Mouse (Mus musculus) liver, adult 2 months (tissue): Measurements from ENCODE around the gene Trap1. TPM values are rescaled to one million over a fixed set of nuclear protein-coding genes. Genes with fewer than 3 reads are reported as not detected.
A peak's percentile ranks its signal among the peaks of the same experiment; 100 is the strongest.
"Not testable (repeated sequence)": the region's sequence is repeated elsewhere in the genome, so short reads cannot be mapped to it uniquely, and the experiment has no call there.

Experiments used
- DNase-seq: peaks from one replicate; pipeline ENCODE4 v3.0.0-alpha.2; 2011; ENCODE audit warnings: low read depth, low spot score; ENCODE audit errors: extremely low read depth
- H3K27ac ChIP-seq: fragments of 200-500 bp; replicated peaks from 2 replicates; pipeline ENCODE4 v1.5.1; 2012; ENCODE audit warnings: low read depth, mild to moderate bottlenecking, control low read depth, inconsistent platforms, low read length; ENCODE audit not compliant: insufficient read depth
- H3K27me3 ChIP-seq: fragments of 200-500 bp; 2 replicates; pipeline ENCODE4 v1.6.1; 2012; ENCODE audit warnings: mild to moderate bottlenecking, moderate library complexity, low read length, inconsistent platforms; ENCODE audit not compliant: control insufficient read depth, insufficient read depth
- H3K36me3 ChIP-seq: fragments of 200-500 bp; 2 replicates; pipeline ENCODE4 v1.6.1; 2012; ENCODE audit warnings: low read length, inconsistent platforms; ENCODE audit not compliant: control insufficient read depth, insufficient read depth
- H3K4me1 ChIP-seq: fragments of 200-500 bp; 2 replicates; pipeline ENCODE4 v1.6.1; 2011; ENCODE audit warnings: low read length; ENCODE audit not compliant: control insufficient read depth, insufficient read depth
- H3K4me3 ChIP-seq: fragments of 200-500 bp; 2 replicates; pipeline ENCODE4 v1.5.1; 2011; ENCODE audit warnings: low read depth, mild to moderate bottlenecking, control low read depth, low read length, moderate library complexity; ENCODE audit not compliant: insufficient read depth
- H3K79me2 ChIP-seq: fragments of 200-500 bp; 2 replicates; pipeline ENCODE4 v1.6.1; 2012; ENCODE audit warnings: inconsistent platforms, mild to moderate bottlenecking, low read length, moderate library complexity; ENCODE audit not compliant: control insufficient read depth, insufficient read depth
- H3K9ac ChIP-seq: fragments of 200-500 bp; 2 replicates; pipeline ENCODE4 v1.6.1; 2012; ENCODE audit warnings: low read depth, mild to moderate bottlenecking, control low read depth, inconsistent platforms, low read length
- CTCF ChIP-seq: fragments of 200-500 bp; IDR thresholded peaks from 2 replicates; pipeline ENCODE4 v1.5.1; 2011; ENCODE audit warnings: low read depth, low read length, control low read depth
- POLR2A ChIP-seq: fragments of 200-500 bp; IDR thresholded peaks from 2 replicates; pipeline ENCODE4 v1.6.1; 2011; ENCODE audit warnings: low read length, control low read depth; ENCODE audit not compliant: insufficient read depth; ENCODE audit errors: extremely low read depth
- WGBS: fragments of 180-500 bp; shearing (Covaris S2); methylation state at CpG from one replicate; pipeline ENCODE4 v1.1.7; 2018; 5-methylcytosine and 5-hydroxymethylcytosine counted together
- polyA plus RNA-seq: library from polyadenylated mRNA; depleted of rRNA; stranded (reverse); fragments of >200 nt; gene quantifications from 2 replicates; pipeline ENCODE4 v1.2.3, GENCODE M21; 2012
- total RNA-seq: library from RNA; depleted of rRNA; stranded (reverse); fragments of >200 nt; gene quantifications from 2 replicates; pipeline ENCODE4 v1.2.3, GENCODE M21; 2014

Trap1 gene
- total and polyA plus RNA-seq, 2 experiments: 151 to 179 TPM

DNA sequence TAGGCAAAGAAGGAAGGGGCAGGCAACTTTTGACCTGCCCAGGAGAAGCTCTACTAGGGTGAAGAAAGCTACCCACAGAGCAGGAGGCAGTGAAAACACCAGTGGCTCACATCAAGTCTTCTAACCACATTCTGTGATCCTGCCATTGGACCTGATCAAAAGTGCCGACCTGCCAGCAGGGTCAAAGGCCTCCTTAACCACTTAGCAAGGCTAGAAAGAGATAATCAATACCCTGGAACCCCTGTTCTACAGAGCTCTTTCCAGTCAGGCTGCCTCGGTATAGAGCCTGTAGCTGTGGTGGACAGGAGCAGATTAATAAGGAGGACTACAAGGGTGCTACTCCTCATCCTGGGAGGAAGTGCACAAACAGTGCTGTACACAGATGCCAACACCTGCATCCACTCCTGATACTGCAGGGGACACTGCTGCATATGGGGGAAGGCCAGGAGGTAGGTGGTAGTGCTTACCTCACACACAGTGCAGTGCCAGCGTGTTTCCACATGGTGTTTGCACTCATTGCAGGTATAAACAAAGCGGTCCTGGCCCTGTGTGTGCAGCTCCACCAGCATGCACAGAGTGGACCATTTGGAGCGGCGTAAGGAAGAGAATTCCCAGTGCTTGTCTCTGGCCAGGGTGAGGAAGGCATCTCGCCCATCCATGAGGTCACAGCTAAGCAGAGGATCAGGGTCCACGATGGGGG lies 9.7 kb upstream of the Trap1 start:
- peak overlapping the region; percentile 8; the same call in 1 of the 2 replicates for H3K27ac ChIP-seq
- no peak overlapping the region for H3K4me3 ChIP-seq
- H3K79me2 ChIP-seq: no peaks in the 10 kb centered on the region
- DNase-seq: peak; percentile 77
- peaks cover 35% of the 10 kb centered on the region for H3K36me3 ChIP-seq
- peaks cover 10% of the 10 kb centered on the region for H3K4me1 ChIP-seq
- H3K27me3 ChIP-seq: no peaks in the 10 kb centered on the region
- WGBS: 31% methylated on average over 8 of the region's 8 CpGs
- no peak for TF ChIP-seq POLR2A
- no peak for TF ChIP-seq CTCF
- H3K9ac ChIP-seq: no peak overlapping the region; the same call in 1 of the 2 replicates

DNA sequence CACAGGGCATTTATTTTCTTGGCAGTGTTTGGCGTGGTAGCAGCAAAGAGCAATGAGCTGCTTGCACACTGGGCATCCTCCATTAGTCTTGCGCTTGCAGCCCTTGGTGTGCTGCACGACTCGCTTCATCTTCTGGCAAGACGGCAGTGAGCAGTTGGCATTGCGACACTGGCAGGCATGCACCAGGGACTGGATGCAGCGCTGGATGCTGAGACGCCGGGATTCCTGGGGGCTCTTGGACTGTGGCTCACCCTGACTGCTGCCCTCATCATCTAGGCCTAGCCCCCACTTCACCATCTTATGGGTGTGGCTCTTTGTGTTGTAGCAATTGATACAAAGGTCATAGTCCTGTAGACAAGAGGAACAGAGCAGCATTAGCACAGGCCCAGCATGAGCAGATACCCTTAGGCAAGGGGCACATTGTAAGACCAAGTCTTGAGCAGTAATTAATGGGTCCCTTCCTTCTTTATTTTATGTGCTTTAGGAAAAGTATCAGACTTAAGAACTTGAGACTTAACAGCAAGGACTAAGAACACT lies 8.3 kb upstream of the Trap1 start:
- peaks cover 10% of the 10 kb centered on the region for H3K4me1 ChIP-seq
- 90% methylated on average over 9 of the region's 9 CpGs for WGBS
- H3K9ac ChIP-seq: no peak overlapping the region
- H3K36me3 ChIP-seq: peaks cover 21% of the 10 kb centered on the region
- H3K27ac ChIP-seq: no peak overlapping the region
- peak; percentile 15 for DNase-seq
- TF ChIP-seq POLR2A (no peak), CTCF (no peak)
- H3K4me3 ChIP-seq: no peak overlapping the region
- no peaks in the 10 kb centered on the region for H3K79me2 ChIP-seq
- H3K27me3 ChIP-seq: no peaks in the 10 kb centered on the region

DNA sequence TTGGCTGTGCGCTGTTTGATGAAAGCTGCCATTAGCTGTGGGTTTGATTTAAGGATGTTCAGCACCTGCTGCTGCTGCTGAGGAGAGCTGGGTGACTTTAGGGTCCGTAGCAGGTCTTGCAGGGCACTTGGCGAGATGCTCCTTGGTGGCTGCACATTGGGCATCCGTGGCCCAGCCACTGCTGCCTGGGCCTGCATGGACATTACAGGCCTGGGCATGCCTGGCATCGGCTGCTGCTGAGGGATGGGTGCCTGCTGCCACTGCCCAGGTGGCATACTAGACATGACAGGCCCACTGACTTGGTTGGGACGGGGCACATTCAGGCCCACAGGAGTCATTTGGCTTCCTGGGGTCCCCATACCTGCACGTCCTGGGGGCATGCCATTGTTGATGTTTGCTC lies 7.4 kb upstream of the Trap1 start:
- Histone ChIP-seq H3K36me3 (peaks cover 12% of the 10 kb centered on the region), H3K4me1 (peaks cover 10% of the 10 kb centered on the region), H3K27ac (no peak overlapping the region), H3K4me3 (no peak overlapping the region), H3K79me2 (no peaks in the 10 kb centered on the region), H3K27me3 (no peaks in the 10 kb centered on the region), H3K9ac (no peak overlapping the region)
- no peak for DNase-seq
- TF ChIP-seq CTCF: no peak
- TF ChIP-seq POLR2A: no peak
- 96% methylated on average over 7 of the region's 7 CpGs for WGBS

DNA sequence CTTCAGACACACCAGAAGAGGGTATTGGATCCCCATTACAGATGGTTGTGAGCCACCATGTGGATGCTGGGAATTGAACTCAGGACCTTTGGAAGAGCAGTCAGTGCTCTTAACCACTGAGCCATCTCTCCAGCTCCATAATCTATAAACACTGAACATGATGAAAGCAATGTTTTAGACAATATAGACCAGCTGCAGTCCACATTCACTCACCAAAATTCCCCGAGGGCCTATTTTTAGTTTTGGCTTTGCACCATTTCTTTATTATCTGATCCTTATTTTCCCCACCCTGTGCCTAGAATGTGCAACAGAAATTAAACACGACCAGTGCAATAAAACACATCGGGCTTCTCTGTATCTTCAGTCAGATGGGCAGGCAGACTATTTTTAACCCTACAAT lies 2.8 kb upstream of the Trap1 start:
- H3K9ac ChIP-seq, H3K4me3 ChIP-seq, DNase-seq, H3K27ac ChIP-seq, H3K4me1 ChIP-seq, H3K27me3 ChIP-seq, H3K79me2 ChIP-seq, H3K36me3 ChIP-seq: not testable (repeated sequence)
- 77% methylated on average over 3 of the region's 3 CpGs for WGBS

DNA sequence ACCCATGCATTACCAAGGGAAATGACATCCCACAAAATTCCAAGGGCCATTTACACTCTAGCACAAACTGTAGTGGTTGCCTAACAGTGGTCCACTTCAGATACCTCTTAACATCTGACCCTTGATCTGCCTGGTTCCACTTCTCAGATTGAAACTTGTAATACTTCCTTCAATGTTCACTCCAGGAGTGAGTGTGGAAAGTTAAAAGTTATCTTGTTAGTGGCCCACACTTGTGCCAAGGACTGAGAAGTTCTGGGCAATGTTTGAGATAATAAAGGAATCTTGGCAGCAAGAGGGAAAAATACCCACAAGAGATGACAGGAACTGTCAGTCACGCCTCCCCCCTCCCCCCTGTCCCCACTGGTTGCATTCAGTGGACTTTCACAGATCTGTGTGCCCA lies 2.0 kb upstream of the Trap1 start:
- TF ChIP-seq POLR2A (no peak), CTCF (no peak)
- Histone ChIP-seq H3K4me3 (no peak overlapping the region), H3K27ac (no peak overlapping the region), H3K36me3 (peaks cover 2% of the 10 kb centered on the region; the same call in 1 of the 2 replicates), H3K9ac (no peak overlapping the region), H3K79me2 (peaks cover 11% of the 10 kb centered on the region; the same call in 1 of the 2 replicates), H3K4me1 (peaks cover 10% of the 10 kb centered on the region), H3K27me3 (no peaks in the 10 kb centered on the region)
- WGBS: 47% methylated on average over 1 of the region's 1 CpGs
- no peak for DNase-seq

DNA sequence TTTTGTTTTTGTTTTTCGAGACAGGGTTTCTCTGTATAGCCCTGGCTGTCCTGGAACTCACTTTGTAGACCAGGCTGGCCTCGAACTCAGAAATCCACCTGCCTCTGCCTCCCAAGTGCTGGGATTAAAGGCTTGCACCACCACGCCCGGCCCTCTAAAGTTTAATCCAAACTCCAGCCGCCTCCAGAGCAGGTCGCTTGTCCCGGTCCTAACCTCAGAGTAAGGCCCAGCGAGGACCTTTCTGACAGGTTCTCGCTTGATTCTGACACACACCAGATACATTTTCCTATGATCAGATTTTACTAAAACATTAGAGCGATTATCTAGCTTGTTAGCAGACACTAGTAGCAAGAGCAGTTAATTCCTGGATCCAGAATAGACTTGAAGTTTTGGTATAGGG lies 675 bp upstream of the Trap1 start:
- Histone ChIP-seq H3K4me1 (peaks cover 10% of the 10 kb centered on the region), H3K27ac (peak overlapping the region; percentile 40), H3K79me2 (peaks cover 11% of the 10 kb centered on the region; the same call in 1 of the 2 replicates)
- not testable (repeated sequence) for H3K36me3 ChIP-seq, H3K27me3 ChIP-seq, H3K9ac ChIP-seq, H3K4me3 ChIP-seq
- peak; percentile 12 for DNase-seq
- whole genome bisulfite sequencing: 69% methylated on average over 10 of the region's 10 CpGs
